Mouse (Mus musculus) fat pad, adult 2 months (tissue): ENCODE measurements at regions not wholly inside any gene's neighbourhood (a gene's known extent, or its start where the extent isn't known, plus 50 kb on each side); places are given as distances from the start of the nearest gene placed in this dataset.
A peak's percentile ranks its signal among the peaks of the same experiment; 100 is the strongest.

Experiments used
- DNase-seq: peaks from one replicate; pipeline ENCODE4 v3.0.0-alpha.2; 2011; ENCODE audit warnings: low read depth, low spot score; ENCODE audit errors: extremely low read depth

DNA sequence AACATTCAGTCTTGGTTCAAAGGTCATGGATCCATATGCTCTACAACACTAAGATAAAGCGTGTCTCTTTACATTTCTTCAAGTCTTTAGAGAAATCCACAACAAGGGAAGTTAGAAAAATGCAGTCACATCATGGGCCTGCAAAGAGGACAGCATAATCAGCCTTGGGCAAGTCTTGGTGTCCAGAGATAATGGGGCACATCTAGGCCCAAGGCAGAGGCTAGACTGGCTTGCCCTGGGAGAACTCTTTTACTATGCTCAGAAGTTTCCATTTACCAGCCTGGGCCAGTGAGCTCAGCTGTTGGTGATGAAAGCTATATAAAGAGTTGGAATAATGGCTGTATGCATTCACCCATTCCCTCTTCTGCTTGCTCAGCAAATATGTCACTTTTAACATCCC lies 67.9 kb upstream of the Parp11 start:
- no peak for DNase-seq

GRCm38 (mm10) chr6:127379511-127379910 lies 67.1 kb upstream of the Parp11 start:
- DNase-seq, result no peak

- no peak for DNase-seq
These were observed 65.3 kb upstream of the Parp11 start for GRCm38 (mm10) chr6:127381148-127381888.

GRCm38 (mm10) chr6:127391258-127392011 lies 55.2 kb upstream of the Parp11 start:
- no peak for DNase-seq

- DNase-seq, result peak; percentile 34
These were observed 54.4 kb upstream of the Parp11 start for GRCm38 (mm10) chr6:127392012-127392798.

DNA sequence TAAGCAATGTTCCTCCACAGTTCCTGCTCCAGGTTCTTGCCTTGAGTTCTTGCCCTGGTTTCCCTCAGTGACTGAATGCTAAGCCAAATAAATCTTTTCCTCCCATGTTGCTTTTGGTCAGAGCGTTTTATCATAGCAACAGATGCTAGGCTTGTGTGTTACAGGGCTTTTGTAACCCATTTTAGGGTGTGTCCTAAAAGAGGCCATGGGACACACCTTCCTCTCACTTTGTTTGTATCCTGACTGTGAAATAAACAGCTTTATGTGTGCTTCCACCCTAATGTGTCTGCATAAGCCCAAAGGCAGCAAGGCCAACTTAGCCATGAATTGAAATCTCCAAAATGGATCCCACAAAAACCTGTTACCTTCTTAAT lies 53.9 kb upstream of the Parp11 start:
- DNase-seq, result no peak

DNA sequence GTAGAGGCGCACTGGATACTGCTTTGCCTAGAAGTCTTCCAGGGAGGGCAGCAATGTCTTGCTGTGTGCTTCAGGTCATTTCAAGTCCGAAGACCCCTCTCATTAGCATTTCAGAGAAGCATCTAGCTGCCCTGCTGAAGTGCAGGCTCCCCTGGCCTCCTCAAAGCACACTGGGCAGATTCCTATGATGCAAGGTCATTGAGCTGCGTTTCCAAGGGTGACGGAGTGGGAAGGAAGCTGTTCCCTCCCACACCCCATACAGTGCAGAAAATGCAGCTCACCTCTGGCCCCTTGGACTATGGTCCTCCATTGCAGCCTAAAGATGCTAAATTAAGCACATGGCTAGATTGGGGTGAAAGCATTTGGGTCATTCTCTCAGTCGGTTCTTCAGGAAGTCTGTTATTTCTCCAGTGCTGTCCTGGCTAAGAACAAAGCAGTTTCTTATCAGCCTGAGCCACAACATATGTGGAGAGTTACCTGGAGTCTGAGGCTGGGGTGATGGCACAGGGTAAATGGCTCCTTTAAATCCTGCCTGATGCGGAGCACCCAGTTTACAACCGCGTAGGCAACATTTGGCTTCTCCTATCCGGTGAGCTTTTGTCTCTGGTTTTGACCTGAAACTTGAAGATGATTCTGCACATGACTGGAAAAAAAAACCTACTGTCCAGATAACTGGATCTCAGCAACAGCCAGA lies 52.6 kb upstream of the Parp11 start:
- DNase-seq, result no peak
